Mouse (Mus musculus) liver, postnatal 0 days (tissue): ENCODE data around the gene Ip6k3.

Source experiments
- CTCF ChIP-seq: sonication (generic); IDR thresholded peaks from 2 replicates; pipeline ENCODE4 v1.5.1; 2016; ENCODE audit warnings: antibody characterized with exemption, low read depth
- EP300 ChIP-seq: IDR thresholded peaks from 2 replicates; pipeline ENCODE4 v1.6.1; 2016; ENCODE audit warnings: antibody characterized with exemption, low read depth, mild to moderate bottlenecking

DNA sequence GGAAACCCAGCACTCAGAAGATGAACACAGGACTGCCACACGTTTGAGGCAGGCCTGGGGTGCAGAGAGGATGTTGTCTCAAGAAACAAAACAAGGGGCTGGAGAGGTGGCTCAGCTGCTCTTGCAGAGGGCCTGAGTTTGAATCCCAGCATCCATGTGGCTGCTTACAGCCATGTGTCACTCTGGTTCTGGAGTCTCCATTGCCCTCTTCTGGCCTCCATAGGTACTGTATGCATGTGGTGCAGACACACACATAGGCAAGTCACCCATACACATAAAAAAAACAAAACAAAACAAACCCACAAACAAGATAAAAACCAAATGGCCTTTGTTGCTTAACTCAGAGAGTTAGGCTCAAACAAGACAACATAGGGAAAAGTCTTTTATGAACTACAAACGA lies 34.4 kb upstream of the Ip6k3 start:
- peak; percentile 69 for TF ChIP-seq CTCF
- TF ChIP-seq EP300 = no peak
